Mouse (Mus musculus) CD4-positive, CD25-positive, alpha-beta regulatory T cell, adult 9 weeks (primary cell): Measurements from ENCODE around the gene Btnl2. TPM values are rescaled to one million over a fixed set of nuclear protein-coding genes. Genes with fewer than 3 reads are reported as not detected.

ENCODE experiments used
- polyA plus RNA-seq: library from polyadenylated mRNA; unstranded; fragments of 100-300 nt; shearing (Covaris generic); gene quantifications from one replicate; pipeline ENCODE4 v1.2.1, GENCODE M21; 2017

Gene Btnl2
- 0.46 TPM for polyA plus RNA-seq

GRCm38 (mm10) chr17:34354539-34354938 lies at the start of gene Btnl2:
TSS of gene Btnl2 (plus strand) at chr17:34354822.

GRCm38 (mm10) chr17:34305380-34306030 lies 49.1 kb upstream of the Btnl2 start, which contains the start of gene H2-Eb1:
TSS of gene H2-Eb1 (plus strand) at chr17:34305867.

GRCm38 (mm10) chr17:34325436-34325835 lies 29.2 kb upstream of the Btnl2 start, which contains the start of gene H2-Eb2:
TSS of gene H2-Eb2 (plus strand) at chr17:34325665.

GRCm38 (mm10) chr17:34376847-34377246 lies 22.2 kb downstream of the Btnl2 start, which contains the start of gene Btnl1:
TSS of gene Btnl1 (plus strand) at chr17:34377132.

GRCm38 (mm10) chr17:34398711-34399393 lies 44.2 kb downstream of the Btnl2 start, which contains the start of gene BC051142:
TSS of gene BC051142 (plus strand) at chr17:34398820.

Other genes starting within 250 kb of the Btnl2 start
- 119 TPM for gene H2-DMa, start 235.3 kb upstream of the Btnl2 start, polyA plus RNA-seq
- 109 TPM for gene Brd2, start 232.2 kb upstream of the Btnl2 start, polyA plus RNA-seq
- 5.8 TPM for gene H2-DMb2, start 211.5 kb upstream of the Btnl2 start, polyA plus RNA-seq
- 1.5 TPM for gene H2-DMb1, start 201.8 kb upstream of the Btnl2 start, polyA plus RNA-seq
- gene Tap1, start 167.3 kb upstream of the Btnl2 start, polyA plus RNA-seq = 423 TPM
- gene Psmb9, start 167.1 kb upstream of the Btnl2 start, polyA plus RNA-seq = 573 TPM
- 1,461 TPM for gene Psmb8, start 157.1 kb upstream of the Btnl2 start, polyA plus RNA-seq
- gene Tap2, start 151.3 kb upstream of the Btnl2 start, polyA plus RNA-seq = 432 TPM
- 94.0 TPM for gene H2-Ob, start 115.9 kb upstream of the Btnl2 start, polyA plus RNA-seq
- gene H2-Ab1, start 97.1 kb upstream of the Btnl2 start, polyA plus RNA-seq = 19.6 TPM
- 15.2 TPM for gene H2-Aa, start 67.0 kb upstream of the Btnl2 start, polyA plus RNA-seq
- 10.9 TPM for gene H2-Eb1, start 49.0 kb upstream of the Btnl2 start, polyA plus RNA-seq
- 0.07 TPM for gene H2-Eb2, start 29.2 kb upstream of the Btnl2 start, polyA plus RNA-seq
- gene Btnl1, start 22.3 kb downstream of the Btnl2 start, polyA plus RNA-seq = not detected
- 2.0 TPM for gene BC051142, start 44.0 kb downstream of the Btnl2 start, polyA plus RNA-seq
- not detected for gene Btnl4, start 122.5 kb downstream of the Btnl2 start, polyA plus RNA-seq
- gene Btnl6, start 162.5 kb downstream of the Btnl2 start, polyA plus RNA-seq = not detected
- 0.48 TPM for gene Notch4, start 209.4 kb downstream of the Btnl2 start, polyA plus RNA-seq
- gene Gpsm3, start 235.0 kb downstream of the Btnl2 start, polyA plus RNA-seq = 354 TPM
- 11.9 TPM for gene Pbx2, start 236.4 kb downstream of the Btnl2 start, polyA plus RNA-seq
- 4.2 TPM for gene Ager, start 243.0 kb downstream of the Btnl2 start, polyA plus RNA-seq
- gene Rnf5, start 248.9 kb downstream of the Btnl2 start, polyA plus RNA-seq = 114 TPM
- gene Agpat1, start 249.4 kb downstream of the Btnl2 start, polyA plus RNA-seq = 25.7 TPM